Mouse (Mus musculus) MEL (cell line): ENCODE measurements around the gene Stat6. TPM values are rescaled to one million over a fixed set of nuclear protein-coding genes. Genes with fewer than 3 reads are reported as not detected.

Experiments used
- DNase-seq: peaks from one replicate; pipeline ENCODE4 v3.0.0; 2011; ENCODE audit warnings: low read depth, low spot score
- H3K27ac ChIP-seq: 2 replicates; pipeline ENCODE4 v1.5.1; 2012; ENCODE audit warnings: low read depth, mild to moderate bottlenecking, control low read depth, low read length, moderate library complexity; ENCODE audit not compliant: control insufficient read depth
- H3K27me3 ChIP-seq, 2 experiments: fragments of 150-350 bp in 1 of 2; sonication (generic) in 1 of 2; 2 replicates each; pipeline ENCODE4 v1.6.1; 2012; ENCODE audit warnings: low read length in 2 of 2, mild to moderate bottlenecking in 2 of 2, improper control_type of control experiment in 1 of 2, moderate library complexity in 1 of 2; ENCODE audit not compliant: insufficient read depth in 2 of 2, control insufficient read depth in 1 of 2
- H3K36me3 ChIP-seq, 2 experiments: 2 replicates each; pipeline ENCODE4 v1.6.1; 2012 to 2014; ENCODE audit warnings: low read length in 2 of 2, improper control_type of control experiment in 1 of 2, inconsistent platforms in 1 of 2, mild to moderate bottlenecking in 1 of 2; ENCODE audit not compliant: insufficient read depth in 2 of 2, control insufficient read depth in 1 of 2
- H3K4me1 ChIP-seq, 2 experiments: fragments of 150-350 bp in 1 of 2; sonication (generic) in 1 of 2; 2 replicates each; pipeline ENCODE4 v1.6.1; 2012; ENCODE audit warnings: low read length in 2 of 2, improper control_type of control experiment in 1 of 2, mild to moderate bottlenecking in 1 of 2; ENCODE audit not compliant: insufficient read depth in 2 of 2, control insufficient read depth in 1 of 2
- H3K4me3 ChIP-seq, 2 experiments: fragments of 150-350 bp in 1 of 2; sonication (generic) in 1 of 2; 2 replicates each; pipeline ENCODE4 v1.5.1; 2012; ENCODE audit warnings: low read depth in 2 of 2, low read length in 2 of 2, mild to moderate bottlenecking in 2 of 2, moderate library complexity in 2 of 2, control low read depth in 1 of 2, improper control_type of control experiment in 1 of 2; ENCODE audit not compliant: control insufficient read depth in 1 of 2, insufficient read depth in 1 of 2
- H3K79me2 ChIP-seq: 2 replicates; pipeline ENCODE4 v1.6.1; 2012; ENCODE audit warnings: mild to moderate bottlenecking, low read length, moderate library complexity; ENCODE audit not compliant: control insufficient read depth, poor library complexity, insufficient read depth
- H3K9ac ChIP-seq: 2 replicates; pipeline ENCODE4 v1.6.1; 2012; ENCODE audit warnings: low read depth, mild to moderate bottlenecking, control low read depth, low read length, moderate library complexity; ENCODE audit not compliant: control insufficient read depth, poor library complexity, severe bottlenecking
- H3K9me3 ChIP-seq: fragments of 150-350 bp; sonication (generic); replicated peaks from 2 replicates; pipeline ENCODE4 v1.6.1; 2012; ENCODE audit warnings: mild to moderate bottlenecking, low read length, improper control_type of control experiment, moderate library complexity; ENCODE audit not compliant: insufficient read depth
- BHLHE40 ChIP-seq: IDR thresholded peaks from 2 replicates; pipeline ENCODE4 v1.6.1; 2012; ENCODE audit warnings: low read depth, mild to moderate bottlenecking, inconsistent platforms, low read length, improper control_type of control experiment, borderline replicate concordance
- CHD2 ChIP-seq: IDR thresholded peaks from 2 replicates; pipeline ENCODE4 v1.6.1; 2011; ENCODE audit warnings: low read length, improper control_type of control experiment
- CTCF ChIP-seq, 3 experiments: IDR thresholded peaks in 2 of 3; conservative IDR thresholded peaks in 1 of 3; 2 replicates each; pipeline ENCODE4 v1.5.1; 2011 to 2012; ENCODE audit warnings: low read length in 3 of 3, low read depth in 2 of 3, mild to moderate bottlenecking in 2 of 3, improper control_type of control experiment in 1 of 3, inconsistent platforms in 1 of 3, mixed read lengths in 1 of 3, moderate library complexity in 1 of 3; ENCODE audit not compliant: control insufficient read depth in 1 of 3, insufficient read depth in 1 of 3, poor library complexity in 1 of 3, severe bottlenecking in 1 of 3
- ELF1 ChIP-seq: IDR thresholded peaks from 2 replicates; pipeline ENCODE4 v1.6.1; 2014; ENCODE audit warnings: low read depth, mild to moderate bottlenecking, inconsistent platforms, low read length, improper control_type of control experiment, moderate library complexity
- EP300 ChIP-seq, 2 experiments: IDR thresholded peaks; 2 replicates each; pipeline ENCODE4 v1.6.1; 2011; ENCODE audit warnings: improper control_type of control experiment in 2 of 2, low read length in 2 of 2, low read depth in 1 of 2, mild to moderate bottlenecking in 1 of 2
- ETS1 ChIP-seq: IDR thresholded peaks from 2 replicates; pipeline ENCODE4 v1.6.1; 2012; ENCODE audit warnings: low read depth, mild to moderate bottlenecking, inconsistent platforms, low read length, improper control_type of control experiment, moderate library complexity
- GABPA ChIP-seq: IDR thresholded peaks from 2 replicates; pipeline ENCODE4 v1.6.1; 2012; ENCODE audit warnings: low read depth, mild to moderate bottlenecking, inconsistent platforms, low read length, improper control_type of control experiment, moderate library complexity
- GATA1 ChIP-seq: IDR thresholded peaks from 2 replicates; pipeline ENCODE4 v1.6.1; 2011; ENCODE audit warnings: low read depth, low read length, improper control_type of control experiment
- HCFC1 ChIP-seq: IDR thresholded peaks from 2 replicates; pipeline ENCODE4 v1.6.1; 2012; ENCODE audit warnings: low read depth, mild to moderate bottlenecking, inconsistent platforms, low read length, improper control_type of control experiment, moderate library complexity
- KAT2A ChIP-seq: conservative IDR thresholded peaks from 2 replicates; pipeline ENCODE4 v1.6.1; 2012; ENCODE audit warnings: low read depth, low read length, improper control_type of control experiment, inconsistent platforms
- MAFK ChIP-seq: IDR thresholded peaks from 2 replicates; pipeline ENCODE4 v1.6.1; 2011; ENCODE audit warnings: low read depth, mild to moderate bottlenecking, low read length, improper control_type of control experiment, borderline replicate concordance
- MYC ChIP-seq: IDR thresholded peaks from 2 replicates; pipeline ENCODE4 v1.6.1; 2011; ENCODE audit warnings: low read depth, mild to moderate bottlenecking, low read length, improper control_type of control experiment, moderate library complexity
- NRF1 ChIP-seq: IDR thresholded peaks from 2 replicates; pipeline ENCODE4 v1.6.1; 2014; ENCODE audit warnings: low read depth, mild to moderate bottlenecking, inconsistent platforms, low read length, improper control_type of control experiment, moderate library complexity; ENCODE audit not compliant: poor library complexity, insufficient read depth, severe bottlenecking
- POLR2AphosphoS2 ChIP-seq: IDR thresholded peaks from 2 replicates; pipeline ENCODE4 v1.6.1; 2011; ENCODE audit warnings: low read length, improper control_type of control experiment
- RCOR1 ChIP-seq: IDR thresholded peaks from 2 replicates; pipeline ENCODE4 v1.6.1; 2012; ENCODE audit warnings: low read depth, mild to moderate bottlenecking, inconsistent platforms, low read length, improper control_type of control experiment
- SIN3A ChIP-seq: IDR thresholded peaks from 2 replicates; pipeline ENCODE4 v1.6.1; 2012; ENCODE audit warnings: low read length, improper control_type of control experiment, inconsistent platforms
- SMC3 ChIP-seq: IDR thresholded peaks from 2 replicates; pipeline ENCODE4 v1.6.1; 2011; ENCODE audit warnings: low read depth, low read length, improper control_type of control experiment
- TBP ChIP-seq: IDR thresholded peaks from 2 replicates; pipeline ENCODE4 v1.8.0; 2011; ENCODE audit warnings: low read depth, low read length, improper control_type of control experiment
- UBTF ChIP-seq: IDR thresholded peaks from 2 replicates; pipeline ENCODE4 v1.6.1; 2012; ENCODE audit warnings: low read depth, mild to moderate bottlenecking, inconsistent platforms, low read length, improper control_type of control experiment, moderate library complexity, borderline replicate concordance; ENCODE audit not compliant: insufficient read depth
- USF1 ChIP-seq: IDR thresholded peaks from 2 replicates; pipeline ENCODE4 v1.6.1; 2014; ENCODE audit warnings: low read depth, mild to moderate bottlenecking, inconsistent platforms, low read length, improper control_type of control experiment, moderate library complexity
- USF2 ChIP-seq, 2 experiments: IDR thresholded peaks; 2 replicates each; pipeline ENCODE4 v1.6.1; 2011 to 2012; ENCODE audit warnings: improper control_type of control experiment in 2 of 2, low read length in 2 of 2, borderline replicate concordance in 1 of 2, inconsistent platforms in 1 of 2, low read depth in 1 of 2, mild to moderate bottlenecking in 1 of 2; ENCODE audit not compliant: insufficient read depth in 1 of 2
- ZC3H11A ChIP-seq: IDR thresholded peaks from 2 replicates; pipeline ENCODE4 v1.6.1; 2012; ENCODE audit warnings: low read depth, mild to moderate bottlenecking, inconsistent platforms, low read length, improper control_type of control experiment
- ZKSCAN1 ChIP-seq: IDR thresholded peaks from 2 replicates; pipeline ENCODE4 v1.6.1; 2012; ENCODE audit warnings: low read depth, mild to moderate bottlenecking, inconsistent platforms, low read length, improper control_type of control experiment, moderate library complexity
- polyA plus RNA-seq, 2 experiments: library from polyadenylated mRNA; stranded (reverse) in 1 of 2; unstranded in 1 of 2; fragments of >175 nt in 1 of 2; fragments of >200 nt in 1 of 2; gene quantifications; 2 replicates each; pipeline versions ENCODE4 v1.2.1 to v1.2.4; 2012; ENCODE audit warnings: low replicate concordance in 2 of 2, low read depth in 1 of 2; ENCODE audit not compliant: insufficient read length in 2 of 2, insufficient read depth in 1 of 2, missing spikeins in 1 of 2
- total RNA-seq: library from RNA; depleted of rRNA; stranded (reverse); fragments of 300-350 nt; gene quantifications from 2 replicates; pipeline ENCODE4 v1.2.3, GENCODE M21; 2012

Gene Stat6
- total and polyA plus RNA-seq, 3 experiments, result 34.9 to 50.2 TPM; not detected in 1

DNA sequence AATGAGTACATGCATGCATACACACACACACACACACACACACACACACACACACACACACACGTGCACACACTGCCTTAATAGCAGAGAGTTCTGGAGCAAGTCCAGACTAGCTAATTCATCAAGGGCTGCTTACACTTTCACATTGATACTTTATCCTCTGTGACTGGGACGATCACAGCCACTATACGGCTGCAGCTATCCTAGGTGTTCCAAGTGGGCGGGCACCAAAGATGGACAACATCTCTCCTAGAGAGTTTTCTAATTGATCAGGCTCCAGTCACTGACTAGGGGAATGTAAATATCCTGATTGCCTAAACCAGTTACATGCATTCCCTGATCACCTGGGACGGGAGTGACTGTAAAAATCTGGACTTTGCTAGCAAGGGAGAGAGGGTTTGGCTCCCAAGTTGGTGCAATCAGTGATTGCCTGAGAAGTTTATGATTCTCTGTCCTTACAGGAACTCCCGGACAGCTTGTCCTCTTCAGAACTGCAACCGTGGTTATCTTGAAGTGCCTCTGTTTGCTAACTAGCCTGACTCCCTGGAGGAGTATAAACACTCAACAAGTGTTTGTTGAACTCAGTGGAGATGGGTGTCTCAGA, 10.0 kb upstream of the Stat6 start:
- Histone ChIP-seq H3K27ac (no peak overlapping the region), H3K79me2 (no peaks in the 10 kb centered on the region), H3K36me3 (no peaks in the 10 kb centered on the region), H3K9ac (no peak overlapping the region), H3K4me1 (no peaks in the 10 kb centered on the region), H3K4me3 (no peak overlapping the region), H3K27me3 (peaks cover 4% of the 10 kb centered on the region in 2 experiments), H3K9me3 (no peaks in the 10 kb centered on the region)
- no peak for DNase-seq
- TF ChIP-seq ZC3H11A (no peak), SIN3A (no peak), BHLHE40 (no peak), TBP (no peak), SMC3 (no peak), KAT2A (no peak), USF2 (IDR thresholded peaks at IDR 0.05; ENCODE audit: borderline replicate concordance in 1 of 2, insufficient read depth in 1 of 2, low read depth in 1 of 2, low read length in 2 of 2) (no peak), EP300 (IDR thresholded peaks at IDR 0.05; ENCODE audit: low read depth in 1 of 2, low read length in 2 of 2) (no peak), UBTF (no peak), GATA1 (no peak), MAFK (no peak), CHD2 (no peak), ELF1 (no peak), GABPA (no peak), CTCF (IDR thresholded peaks at IDR 0.05 in 2 of 3, conservative IDR thresholded peaks at IDR 0.05 in 1 of 3; ENCODE audit: control insufficient read depth in 1 of 3, insufficient read depth in 1 of 3, low read depth in 2 of 3, low read length in 3 of 3, poor library complexity in 1 of 3, severe bottlenecking in 1 of 3) (no peak), HCFC1 (no peak), NRF1 (no peak), ZKSCAN1 (no peak), MYC (no peak), POLR2AphosphoS2 (no peak)

GRCm38 (mm10) chr10:127640421-127640820, 2.4 kb upstream of the Stat6 start:
- no peak overlapping the region for H3K27ac ChIP-seq
- no peak overlapping the region for H3K4me3 ChIP-seq
- no peak overlapping the region for H3K9ac ChIP-seq
- H3K36me3 ChIP-seq, result peaks cover 0 to 3% of the 10 kb centered on the region in 2 experiments; a peak in 2 of 4 replicates
- H3K79me2 ChIP-seq, result peaks cover 21% of the 10 kb centered on the region
- H3K4me1 ChIP-seq, result peaks cover 2 to 11% of the 10 kb centered on the region in 2 experiments; a peak in 3 of 4 replicates
- TF ChIP-seq NRF1, result no peak
- no peak for TF ChIP-seq USF1
- TF ChIP-seq ELF1, result no peak
- no peak for TF ChIP-seq BHLHE40
- no peak for TF ChIP-seq CTCF (IDR thresholded peaks at IDR 0.05 in 2 of 3, conservative IDR thresholded peaks at IDR 0.05 in 1 of 3; ENCODE audit: control insufficient read depth in 1 of 3, insufficient read depth in 1 of 3, low read depth in 2 of 3, low read length in 3 of 3, poor library complexity in 1 of 3, severe bottlenecking in 1 of 3)
- no peak for TF ChIP-seq RCOR1
- no peak for TF ChIP-seq ETS1
- TF ChIP-seq EP300 (IDR thresholded peaks at IDR 0.05; ENCODE audit: low read depth in 1 of 2, low read length in 2 of 2), result no peak
- TF ChIP-seq POLR2AphosphoS2, result no peak
- TF ChIP-seq GABPA, result no peak
- no peak for DNase-seq
- no peaks in the 10 kb centered on the region for H3K9me3 ChIP-seq
- H3K27me3 ChIP-seq, result no peaks in the 10 kb centered on the region
